Mouse (Mus musculus): ENCODE data around the gene Lect2. TPM values are rescaled to one million over a fixed set of nuclear protein-coding genes. Genes with fewer than 3 reads are reported as not detected.

Gene Lect2
- polyA plus RNA-seq, 1 experiment from 2014 or later = not detected

- Histone ChIP-seq H3K4me2 (replicated peaks) (no peak overlapping the region), H3K4me3 (no peak overlapping the region), H3K4me1 (no peaks in the 10 kb centered on the region), H3K36me3 (no peaks in the 10 kb centered on the region), H3K9ac (replicated peaks) (no peak overlapping the region), H3K27ac (replicated peaks) (no peak overlapping the region), H3K9me3 (no peaks in the 10 kb centered on the region), H3K27me3 (no peaks in the 10 kb centered on the region)
- no peak for ATAC-seq (ENCODE audit: low FRiP score, low read depth)
- WGBS = 83% methylated on average over 8 of the region's 8 CpGs
These were observed 47.7 kb downstream of the Lect2 start for GRCm38 (mm10) chr13:56500636-56501035.

GRCm38 (mm10) chr13:56500132-56500531, 48.2 kb downstream of the Lect2 start:
- Histone ChIP-seq H3K9ac (replicated peaks) (no peak overlapping the region), H3K4me1 (no peaks in the 10 kb centered on the region), H3K4me2 (replicated peaks) (no peak overlapping the region), H3K36me3 (no peaks in the 10 kb centered on the region), H3K4me3 (no peak overlapping the region), H3K27me3 (no peaks in the 10 kb centered on the region), H3K9me3 (no peaks in the 10 kb centered on the region), H3K27ac (replicated peaks) (no peak overlapping the region)
- WGBS = 81% methylated on average over 3 of the region's 3 CpGs
- no peak for ATAC-seq (ENCODE audit: low FRiP score, low read depth)

- no peaks in the 10 kb centered on the region for H3K9me3 ChIP-seq
- H3K4me2 ChIP-seq (replicated peaks) = no peak overlapping the region
- H3K4me1 ChIP-seq = 0 out of 2 replicates have a peak, but pooled peaks cover 3% of the 10 kb centered on the region
- H3K9ac ChIP-seq (replicated peaks) = no peak overlapping the region
- no peak overlapping the region for H3K27ac ChIP-seq (replicated peaks)
- 39% methylated on average over 3 of the region's 3 CpGs for WGBS
- H3K4me3 ChIP-seq = no peak overlapping the region
- no peaks in the 10 kb centered on the region for H3K27me3 ChIP-seq
- ATAC-seq (ENCODE audit: low FRiP score, low read depth) = no peak
- no peaks in the 10 kb centered on the region for H3K36me3 ChIP-seq
These were observed 53.9 kb downstream of the Lect2 start for GRCm38 (mm10) chr13:56494440-56494839.

Other genes starting within 250 kb of the Lect2 start
- gene Gm3045, start 121.9 kb downstream of the Lect2 start, polyA plus RNA-seq (2016; fragmentation: Nextera tagmentation; extraction: Ambion mirVana) = not detected in 2 replicates
- gene Slc25a48, start 110.1 kb downstream of the Lect2 start, polyA plus RNA-seq (2016; fragmentation: Nextera tagmentation; extraction: Ambion mirVana) = not detected in 2 replicates
- gene Il9, start 66.3 kb downstream of the Lect2 start, polyA plus RNA-seq (2016; fragmentation: Nextera tagmentation; extraction: Ambion mirVana) = not detected in 2 replicates
- gene Fbxl21, start 26.0 kb downstream of the Lect2 start, polyA plus RNA-seq (2016; fragmentation: Nextera tagmentation; extraction: Ambion mirVana) = 2.4 TPM in 2 replicates
- 15.3 and 27.3 TPM in 2 replicates for gene Tgfbi, start 61.0 kb upstream of the Lect2 start, polyA plus RNA-seq (2016; fragmentation: Nextera tagmentation; extraction: Ambion mirVana)
- gene Smad5, start 154.5 kb upstream of the Lect2 start, polyA plus RNA-seq (2016; fragmentation: Nextera tagmentation; extraction: Ambion mirVana) = 38.3 and 39.2 TPM in 2 replicates
- 0.16 and 0.32 TPM in 2 replicates for gene Gm45623, start 205.3 kb upstream of the Lect2 start, polyA plus RNA-seq (2016; fragmentation: Nextera tagmentation; extraction: Ambion mirVana)